Mouse (Mus musculus) cerebellum, adult 2 months (tissue): Measurements from ENCODE around the gene Zfp326.

ENCODE experiments used
- CTCF ChIP-seq: fragments of 200-500 bp; IDR thresholded peaks from 2 replicates; pipeline ENCODE4 v1.5.1; 2011; ENCODE audit warnings: low read depth, mild to moderate bottlenecking, control low read depth, low read length, moderate library complexity, borderline replicate concordance; ENCODE audit not compliant: insufficient read depth
- POLR2A ChIP-seq: fragments of 200-500 bp; IDR thresholded peaks from 2 replicates; pipeline ENCODE4 v1.6.1; 2011; ENCODE audit warnings: low read length, control low read depth, borderline replicate concordance; ENCODE audit not compliant: insufficient read depth

- TF ChIP-seq CTCF = no peak
- no peak for TF ChIP-seq POLR2A
Observed at GRCm38 (mm10) chr5:105845041-105845440, 31.3 kb upstream of the Zfp326 start.
